Mouse (Mus musculus): ENCODE measurements around the gene Avpr1b. TPM values are rescaled to one million over a fixed set of nuclear protein-coding genes. Genes with fewer than 3 reads are reported as not detected.

The Avpr1b gene
- polyA plus RNA-seq, 1 experiment = not detected

GRCm38 (mm10) chr1:131655601-131656000 is 56.6 kb downstream of the Avpr1b start:
- no peaks in the 10 kb centered on the region for H3K79me3 ChIP-seq (ENCODE audit: low read depth)
- H3K36me3 ChIP-seq (ENCODE audit: control insufficient read depth, insufficient read depth) = no peaks in the 10 kb centered on the region
- H3K79me2 ChIP-seq (ENCODE audit: control insufficient read depth, insufficient read depth) = no peaks in the 10 kb centered on the region
- no peak overlapping the region for H3ac ChIP-seq (ENCODE audit: control insufficient read depth, insufficient read length, low read depth)
- no peak overlapping the region for H3K4me3 ChIP-seq (ENCODE audit: insufficient read depth, poor library complexity, severe bottlenecking)
- TF ChIP-seq CEBPB (IDR thresholded peaks at IDR 0.05; ENCODE audit: low read depth) = no peak
- TF ChIP-seq MYOG (IDR thresholded peaks at IDR 0.05; ENCODE audit: control insufficient read depth, extremely low read depth, insufficient read length) = no peak
- TF ChIP-seq MYOD1 (IDR thresholded peaks at IDR 0.05; ENCODE audit: control insufficient read depth, insufficient read length, low read depth) = no peak
- no peak for TF ChIP-seq USF1 (IDR thresholded peaks at IDR 0.05; ENCODE audit: low read depth)
- no peak for TF ChIP-seq MAX (IDR thresholded peaks at IDR 0.05)
- no peak for TF ChIP-seq CTCF (IDR thresholded peaks at IDR 0.05; ENCODE audit: control insufficient read depth, insufficient read depth, insufficient read length)
- TF ChIP-seq FOSL1 (IDR thresholded peaks at IDR 0.05; ENCODE audit: insufficient read depth, low read length, poor library complexity, severe bottlenecking) = no peak
- H3K27me3 ChIP-seq (ENCODE audit: control insufficient read depth, insufficient read depth, insufficient read length) = peaks cover 12% of the 10 kb centered on the region

GRCm38 (mm10) chr1:131657945-131658354 is 58.9 kb downstream of the Avpr1b start:
- no peak overlapping the region for H3K4me3 ChIP-seq (ENCODE audit: insufficient read depth, poor library complexity, severe bottlenecking)

GRCm38 (mm10) chr1:131659512-131660085 is 60.6 kb downstream of the Avpr1b start:
- Histone ChIP-seq H3ac (ENCODE audit: control insufficient read depth, insufficient read length, low read depth) (no peak overlapping the region), H3K4me3 (ENCODE audit: insufficient read depth, poor library complexity, severe bottlenecking) (no peak overlapping the region), H3K36me3 (ENCODE audit: control insufficient read depth, insufficient read depth) (no peaks in the 10 kb centered on the region), H3K27me3 (ENCODE audit: control insufficient read depth, insufficient read depth, insufficient read length) (no peaks in the 10 kb centered on the region), H3K79me3 (ENCODE audit: low read depth) (no peaks in the 10 kb centered on the region), H3K79me2 (ENCODE audit: control insufficient read depth, insufficient read depth) (no peaks in the 10 kb centered on the region)
- TF ChIP-seq MYOD1 (IDR thresholded peaks at IDR 0.05; ENCODE audit: control insufficient read depth, insufficient read length, low read depth) (no peak), FOSL1 (IDR thresholded peaks at IDR 0.05; ENCODE audit: insufficient read depth, low read length, poor library complexity, severe bottlenecking) (no peak), MYOG (IDR thresholded peaks at IDR 0.05; ENCODE audit: control insufficient read depth, extremely low read depth, insufficient read length) (no peak), CEBPB (IDR thresholded peaks at IDR 0.05; ENCODE audit: low read depth) (no peak), USF1 (IDR thresholded peaks at IDR 0.05; ENCODE audit: low read depth) (no peak), CTCF (IDR thresholded peaks at IDR 0.05; ENCODE audit: control insufficient read depth, insufficient read depth, insufficient read length) (no peak), MAX (IDR thresholded peaks at IDR 0.05) (no peak)

More at GRCm38 (mm10) chr1:131657945-131658354, 58.9 kb downstream of the Avpr1b start:
- Histone ChIP-seq H3K27me3 (ENCODE audit: control insufficient read depth, insufficient read depth, insufficient read length) (peaks cover 9% of the 10 kb centered on the region), H3K79me2 (ENCODE audit: control insufficient read depth, insufficient read depth) (no peaks in the 10 kb centered on the region), H3K36me3 (ENCODE audit: control insufficient read depth, insufficient read depth) (no peaks in the 10 kb centered on the region), H3ac (ENCODE audit: control insufficient read depth, insufficient read length, low read depth) (no peak overlapping the region), H3K79me3 (ENCODE audit: low read depth) (no peaks in the 10 kb centered on the region)
- TF ChIP-seq CTCF (IDR thresholded peaks at IDR 0.05; ENCODE audit: control insufficient read depth, insufficient read depth, insufficient read length) (peak; percentile 82), MAX (IDR thresholded peaks at IDR 0.05) (no peak)

GRCm38 (mm10) chr1:131660266-131660665 is 61.2 kb downstream of the Avpr1b start:
- H3K79me3 ChIP-seq (ENCODE audit: low read depth) = no peaks in the 10 kb centered on the region
- TF ChIP-seq MYOD1 (IDR thresholded peaks at IDR 0.05; ENCODE audit: control insufficient read depth, insufficient read length, low read depth) (no peak), CEBPB (IDR thresholded peaks at IDR 0.05; ENCODE audit: low read depth) (no peak), FOSL1 (IDR thresholded peaks at IDR 0.05; ENCODE audit: insufficient read depth, low read length, poor library complexity, severe bottlenecking) (no peak), MYOG (IDR thresholded peaks at IDR 0.05; ENCODE audit: control insufficient read depth, extremely low read depth, insufficient read length) (no peak), CTCF (IDR thresholded peaks at IDR 0.05; ENCODE audit: control insufficient read depth, insufficient read depth, insufficient read length) (no peak), MAX (IDR thresholded peaks at IDR 0.05) (no peak), USF1 (IDR thresholded peaks at IDR 0.05; ENCODE audit: low read depth) (no peak)
- H3K27me3 ChIP-seq (ENCODE audit: control insufficient read depth, insufficient read depth, insufficient read length) = no peaks in the 10 kb centered on the region
- H3ac ChIP-seq (ENCODE audit: control insufficient read depth, insufficient read length, low read depth) = no peak overlapping the region
- no peaks in the 10 kb centered on the region for H3K79me2 ChIP-seq (ENCODE audit: control insufficient read depth, insufficient read depth)
- H3K4me3 ChIP-seq (ENCODE audit: insufficient read depth, poor library complexity, severe bottlenecking) = no peak overlapping the region
- no peaks in the 10 kb centered on the region for H3K36me3 ChIP-seq (ENCODE audit: control insufficient read depth, insufficient read depth)

- no peak overlapping the region for H3K4me3 ChIP-seq (ENCODE audit: insufficient read depth, poor library complexity, severe bottlenecking)
- TF ChIP-seq MAX (IDR thresholded peaks at IDR 0.05) (no peak), USF1 (IDR thresholded peaks at IDR 0.05; ENCODE audit: low read depth) (no peak), FOSL1 (IDR thresholded peaks at IDR 0.05; ENCODE audit: insufficient read depth, low read length, poor library complexity, severe bottlenecking) (no peak), CTCF (IDR thresholded peaks at IDR 0.05; ENCODE audit: control insufficient read depth, insufficient read depth, insufficient read length) (no peak), CEBPB (IDR thresholded peaks at IDR 0.05; ENCODE audit: low read depth) (no peak), MYOG (IDR thresholded peaks at IDR 0.05; ENCODE audit: control insufficient read depth, extremely low read depth, insufficient read length) (no peak)
- H3ac ChIP-seq (ENCODE audit: control insufficient read depth, insufficient read length, low read depth) = no peak overlapping the region
- H3K79me3 ChIP-seq (ENCODE audit: low read depth) = no peaks in the 10 kb centered on the region
- H3K36me3 ChIP-seq (ENCODE audit: control insufficient read depth, insufficient read depth) = no peaks in the 10 kb centered on the region
- no peaks in the 10 kb centered on the region for H3K79me2 ChIP-seq (ENCODE audit: control insufficient read depth, insufficient read depth)
- no peaks in the 10 kb centered on the region for H3K27me3 ChIP-seq (ENCODE audit: control insufficient read depth, insufficient read depth, insufficient read length)
Measured at GRCm38 (mm10) chr1:131660716-131661472, 61.9 kb downstream of the Avpr1b start.

Other genes with a start within 250 kb of the Avpr1b start
- 10.5 TPM for gene Srgap2, start 71.9 kb upstream of the Avpr1b start, polyA plus RNA-seq (2012; fragmentation: generic; extraction: Trizol)
- gene Fam72a, start 71.3 kb upstream of the Avpr1b start, polyA plus RNA-seq (2012; fragmentation: generic; extraction: Trizol) = 3.1 TPM
- gene Ctse, start 39.1 kb downstream of the Avpr1b start, polyA plus RNA-seq (2012; fragmentation: generic; extraction: Trizol) = not detected
- 4.1 TPM for gene Rab7b, start 89.5 kb downstream of the Avpr1b start, polyA plus RNA-seq (2012; fragmentation: generic; extraction: Trizol)
- not detected for gene Slc26a9, start 144.8 kb downstream of the Avpr1b start, polyA plus RNA-seq (2012; fragmentation: generic; extraction: Trizol)
- 0.01 TPM for gene Pm20d1, start 198.1 kb downstream of the Avpr1b start, polyA plus RNA-seq (2012; fragmentation: generic; extraction: Trizol)
- gene Slc41a1, start 228.3 kb downstream of the Avpr1b start, polyA plus RNA-seq (2012; fragmentation: generic; extraction: Trizol) = 6.7 TPM

Measured in C2C12 (cell line).